Mouse (Mus musculus): ENCODE measurements around the gene C8g.

Gene C8g

GRCm38 (mm10) chr2:25500576-25501405 lies 728 bp downstream of the C8g start, which contains the start of gene Fbxw5:
Fbxw5 (plus strand) TSS chr2:25500750.
- peak; percentile 63 to 66 for DNase-seq (ENCODE audit: low read depth in 2 of 2, low spot score in 2 of 2)

DNA sequence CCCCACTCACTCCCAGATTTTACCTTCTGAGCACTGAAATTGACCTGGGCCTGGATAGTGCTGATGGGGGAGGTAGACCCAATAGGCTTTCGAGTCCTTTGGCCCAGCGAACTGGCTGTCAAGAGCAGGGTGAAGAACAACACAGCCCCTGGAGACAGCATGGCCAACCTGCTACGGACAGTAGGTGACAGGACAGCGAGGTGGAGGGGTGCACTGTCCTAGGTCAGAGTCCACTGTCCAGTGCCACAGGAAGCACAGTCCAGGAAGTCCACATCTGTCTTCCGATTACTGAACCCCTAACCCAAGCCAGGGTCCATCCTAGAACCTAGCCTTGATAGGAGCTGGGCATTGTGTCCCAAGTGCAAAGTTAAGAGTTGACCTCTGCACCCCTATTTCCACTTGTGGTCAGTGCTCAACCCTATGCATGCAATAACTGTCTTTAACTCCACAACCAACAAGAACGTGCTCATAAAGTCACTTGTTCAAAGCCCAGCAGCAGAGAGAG lies 1.4 kb downstream of the C8g start:
- no peak for DNase-seq (ENCODE audit: low read depth in 2 of 2, low spot score in 2 of 2)

GRCm38 (mm10) chr2:25498622-25499478 lies 2.7 kb downstream of the C8g start:
- DNase-seq (ENCODE audit: low read depth in 2 of 2, low spot score in 2 of 2), result no peak

- DNase-seq (ENCODE audit: low read depth in 2 of 2, low spot score in 2 of 2), result no peak
These were observed 3.5 kb downstream of the C8g start for GRCm38 (mm10) chr2:25497846-25498575.

DNA sequence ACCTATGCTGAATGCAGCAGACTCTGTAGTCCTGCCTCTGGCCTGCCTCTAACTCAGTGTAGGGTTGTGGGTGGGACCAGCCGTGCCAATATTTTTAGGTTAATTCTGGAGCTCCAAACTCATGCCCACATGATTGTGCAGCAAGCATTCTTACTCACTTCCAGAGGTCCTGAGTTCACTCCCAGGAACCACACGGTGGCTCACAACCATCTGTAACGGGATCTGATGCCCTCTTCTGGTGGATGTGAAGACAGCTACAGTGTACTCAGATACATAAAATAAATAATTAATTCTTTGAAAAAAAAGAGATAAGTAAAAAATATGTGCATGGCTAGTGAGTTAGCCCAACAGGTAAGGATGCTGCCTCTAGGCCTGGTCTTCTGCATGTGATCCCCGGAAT lies 5.1 kb downstream of the C8g start:
- DNase-seq (ENCODE audit: low read depth in 2 of 2, low spot score in 2 of 2), result no peak

- DNase-seq (ENCODE audit: low read depth in 2 of 2, low spot score in 2 of 2), result no peak
These were observed 8.0 kb downstream of the C8g start, which contains the start of gene Lcn12 for GRCm38 (mm10) chr2:25493476-25493961. Lcn12 (minus strand) TSS chr2:25493911.

DNA sequence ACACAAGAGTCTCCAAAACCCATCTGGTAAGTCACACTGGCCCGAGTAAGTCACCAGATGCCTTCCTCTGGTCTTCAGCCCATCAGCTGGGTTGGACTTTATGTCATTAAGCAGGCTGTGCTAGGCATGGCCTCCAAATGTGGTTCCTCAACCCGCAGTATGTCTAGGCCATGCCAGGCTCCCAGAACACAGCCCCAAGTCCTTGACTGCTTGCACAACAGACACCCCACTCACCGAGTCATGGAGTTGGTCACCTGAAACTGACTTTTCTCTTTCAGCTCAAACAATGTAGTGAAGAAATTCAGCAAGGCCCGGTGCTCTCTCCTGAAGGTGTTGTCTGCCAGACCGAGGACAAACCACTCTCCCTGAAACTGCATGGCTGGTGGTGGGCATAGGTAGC lies 8.5 kb downstream of the C8g start:
- DNase-seq (ENCODE audit: low read depth in 2 of 2, low spot score in 2 of 2), result no peak

DNA sequence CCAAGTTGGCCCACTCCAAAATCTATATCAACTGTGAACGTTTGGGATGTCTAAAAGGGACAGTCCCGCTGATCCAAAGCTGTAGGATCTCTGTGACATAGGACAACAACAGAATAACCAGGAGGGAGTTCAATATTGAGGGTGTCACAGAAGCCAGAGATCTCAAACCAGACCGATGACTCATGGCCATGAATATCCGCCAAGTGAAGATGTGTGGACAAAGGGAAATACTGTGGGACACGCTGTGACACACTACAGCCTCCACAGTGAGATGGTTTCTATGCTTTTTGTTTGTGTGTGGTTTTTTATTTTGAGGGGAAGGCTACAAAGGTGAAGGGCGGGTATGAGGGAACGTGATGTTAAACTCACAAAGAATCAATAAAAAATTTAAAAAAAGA lies 12.8 kb downstream of the C8g start:
- DNase-seq (ENCODE audit: low read depth in 2 of 2, low spot score in 2 of 2), result no peak

- DNase-seq (ENCODE audit: low read depth in 2 of 2, low spot score in 2 of 2), result no peak
These were observed 13.4 kb downstream of the C8g start for GRCm38 (mm10) chr2:25487965-25488670.

DNA sequence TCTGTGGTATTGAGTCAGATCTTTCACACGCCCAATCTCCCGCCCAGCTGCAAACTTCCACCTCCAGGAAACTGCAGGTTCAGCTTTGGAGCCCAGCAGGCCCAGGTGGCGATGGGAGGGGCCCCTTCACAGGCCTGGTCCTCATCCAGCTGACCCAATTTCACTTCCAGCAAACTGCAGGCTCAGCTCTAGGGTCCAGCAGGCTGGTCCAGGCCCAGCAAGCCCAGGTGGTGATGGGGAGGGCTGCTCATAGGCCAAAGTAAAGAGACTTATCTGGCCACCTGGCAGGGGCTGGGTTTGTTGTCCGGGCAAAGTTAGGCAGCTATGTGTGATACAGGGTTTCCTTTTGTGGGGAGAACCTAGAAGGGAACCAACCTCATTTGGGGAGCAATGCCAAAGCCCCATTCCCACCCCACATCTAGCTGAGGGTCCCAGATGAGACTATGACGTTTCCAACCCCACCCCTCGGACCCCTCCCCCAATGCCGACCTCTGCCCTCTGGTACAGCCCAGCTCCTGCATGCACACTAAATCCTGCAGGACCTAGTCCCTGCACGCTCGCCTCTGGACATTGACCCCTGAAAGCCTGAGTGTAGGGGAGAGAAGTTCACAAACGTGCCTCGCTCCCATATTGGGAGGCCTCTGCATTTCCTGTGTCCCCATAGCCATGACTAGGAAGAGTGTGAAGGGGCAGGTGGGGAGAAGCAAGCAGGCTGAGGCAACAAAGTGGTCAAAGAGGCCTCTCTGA lies 16.4 kb downstream of the C8g start:
- no peak for DNase-seq (ENCODE audit: low read depth in 2 of 2, low spot score in 2 of 2)

GRCm38 (mm10) chr2:25482969-25483368 lies 18.6 kb downstream of the C8g start:
- DNase-seq (ENCODE audit: low read depth in 2 of 2, low spot score in 2 of 2), result peak; percentile 59 to 71

DNA sequence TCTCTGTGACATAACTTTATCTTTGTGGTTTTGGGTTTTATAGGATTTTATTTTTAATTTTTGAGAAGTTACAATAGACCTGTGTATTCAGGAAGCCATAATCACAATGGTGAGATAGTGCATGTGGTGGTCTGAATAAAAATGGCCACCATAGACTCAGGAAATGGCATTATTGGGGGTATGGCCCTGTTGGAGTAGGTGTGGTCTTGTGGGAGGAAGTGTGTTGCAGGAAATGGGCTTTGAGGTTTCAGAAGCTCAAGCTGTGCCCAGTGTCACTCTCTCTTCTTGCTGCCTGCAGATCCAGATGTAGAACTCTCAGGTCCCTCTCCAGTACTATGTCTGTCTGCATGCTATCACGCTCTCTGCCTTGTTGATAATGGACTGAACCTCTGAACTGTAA lies 21.0 kb downstream of the C8g start:
- no peak for DNase-seq (ENCODE audit: low read depth in 2 of 2, low spot score in 2 of 2)

DNA sequence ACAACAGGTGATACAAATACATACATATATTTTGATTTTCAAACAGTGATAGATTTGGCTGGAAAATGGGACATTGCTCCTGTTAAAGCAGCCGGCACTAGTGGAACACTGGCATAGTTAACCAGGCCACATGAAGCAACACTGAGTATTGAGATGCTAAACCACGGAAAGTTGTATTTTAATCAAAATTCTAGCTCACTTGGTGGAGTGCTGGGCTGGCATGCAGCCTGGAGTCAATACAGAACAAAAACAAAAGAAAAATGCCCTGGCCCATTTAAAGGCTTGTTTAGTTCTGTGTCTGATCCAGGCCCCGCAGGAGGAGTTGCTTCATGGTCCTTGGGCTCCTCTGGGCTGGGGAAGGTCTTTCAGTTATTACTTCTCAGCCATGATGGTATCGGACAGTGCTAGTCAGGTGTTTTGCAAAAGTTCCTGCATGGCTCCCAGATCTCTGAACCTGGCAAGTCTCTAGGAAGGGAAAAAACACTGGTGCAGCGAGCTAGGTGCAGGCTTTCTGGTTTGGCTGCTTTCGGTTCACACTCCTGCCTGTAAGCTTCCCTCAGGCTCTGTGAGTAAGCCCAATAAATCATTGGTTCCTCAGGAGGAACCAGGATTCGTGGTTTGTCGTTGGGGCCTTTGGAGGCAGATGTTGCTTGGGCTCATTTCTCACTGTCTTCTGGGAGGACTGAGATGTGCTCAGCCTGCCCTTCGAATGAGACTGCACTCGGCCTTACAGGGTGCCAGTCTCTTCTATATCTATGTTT lies 21.8 kb downstream of the C8g start:
- no peak for DNase-seq (ENCODE audit: low read depth in 2 of 2, low spot score in 2 of 2)

GRCm38 (mm10) chr2:25477967-25478675 lies 23.4 kb downstream of the C8g start:
- DNase-seq (ENCODE audit: low read depth in 2 of 2, low spot score in 2 of 2), result no peak

DNA sequence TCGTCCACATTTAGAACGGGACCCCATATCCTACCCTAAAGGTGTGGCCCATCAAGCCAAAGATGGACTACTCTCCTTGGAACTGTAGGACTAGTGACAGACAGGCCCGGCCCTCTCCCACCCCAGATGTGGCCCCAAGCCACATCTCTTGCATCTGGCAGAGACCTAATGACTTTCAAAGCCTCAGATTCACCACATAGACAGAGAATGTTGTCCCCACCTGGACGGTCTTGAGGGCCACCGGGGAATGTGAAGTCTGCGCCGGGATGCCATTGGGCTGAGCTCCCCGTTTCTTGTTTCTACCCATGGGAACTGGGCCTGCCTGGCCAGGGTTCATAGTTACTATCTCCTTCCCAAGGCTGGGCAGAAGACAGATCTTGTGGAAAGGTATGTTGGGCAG lies 24.0 kb downstream of the C8g start:
- no peak for DNase-seq (ENCODE audit: low read depth in 2 of 2, low spot score in 2 of 2)

DNA sequence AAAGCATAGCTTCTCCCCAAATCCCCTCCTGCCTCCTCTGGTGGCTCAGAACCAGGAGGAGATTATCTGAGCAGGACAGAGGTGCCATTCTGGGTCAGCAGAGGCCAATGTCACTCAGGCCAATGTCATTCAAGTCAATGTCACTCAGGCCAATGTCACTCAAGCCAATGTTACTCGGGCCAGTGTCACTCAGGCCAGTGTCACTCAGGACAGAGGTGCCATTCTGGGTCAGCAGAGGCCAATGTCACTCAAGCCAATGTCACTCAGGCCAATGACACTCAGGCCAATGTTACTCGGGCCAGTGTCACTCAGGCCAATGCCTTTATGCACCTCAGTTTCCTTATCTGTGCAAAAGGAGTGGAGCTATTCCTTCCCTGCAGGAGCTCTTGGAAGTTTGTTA lies 29.0 kb downstream of the C8g start:
- no peak for DNase-seq (ENCODE audit: low read depth in 2 of 2, low spot score in 2 of 2)

DNA sequence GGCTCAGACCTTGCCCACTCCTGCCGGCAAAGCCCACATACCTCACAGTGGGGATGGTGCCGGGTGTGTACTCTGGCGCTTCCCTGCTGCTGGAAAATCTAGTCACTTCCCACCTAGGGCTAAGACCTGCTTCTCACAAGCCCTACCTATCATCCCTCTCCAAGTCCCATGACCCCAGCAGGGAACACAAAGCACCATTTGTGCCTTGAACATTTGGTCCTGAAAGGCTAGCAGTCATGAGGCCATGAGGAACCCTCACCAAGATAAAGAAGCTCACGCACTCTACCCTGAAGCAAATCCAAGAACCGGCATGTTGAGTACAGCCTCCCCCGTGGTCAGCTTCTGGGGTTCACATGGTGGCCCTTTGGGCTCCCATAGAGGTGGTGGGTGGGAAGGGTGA lies 31.6 kb downstream of the C8g start, which contains the start of gene Ptgds:
Gene Ptgds (minus strand): TSS at position 78 of the 400 bp plus-strand sequence.
- DNase-seq (ENCODE audit: low read depth in 2 of 2, low spot score in 2 of 2), result no peak
